18 mouse cellular contexts compared by ENCODE assay signal in genomic region chr3:116480937-116481336, GRCm38 (mm10). TPM values are rescaled to one million over a fixed set of nuclear protein-coding genes. Genes with fewer than 3 reads are reported as not detected.
DNase-seq lines count a peak whose midpoint lies in the region; ATAC-seq and TF ChIP-seq lines count a peak whose summit lies in the region.
"Had no signal": no experiment of that assay in that cellular context is flagged by ENCODE, and none has a peak within 500 bp of the region (broad histone marks: within the 10 kb centered on the region; RNA-seq: fewer than 3 reads in every experiment).

No protein-coding gene starts in this region.

- H3K4me2 ChIP-seq in forebrain, embryonic 16.5 days (ENCODE audit: low read length), result no peak overlapping the region
- H3K4me2 ChIP-seq in lung, embryonic 16.5 days (ENCODE audit: low read depth, low read length), result no peak overlapping the region
- no peak overlapping the region for H3K4me2 ChIP-seq in intestine, embryonic 14.5 days (ENCODE audit: low read length)
- H3K4me2 ChIP-seq in stomach, postnatal 0 days (replicated peaks; ENCODE audit: low read depth), result no peak overlapping the region
- H3K4me2 ChIP-seq: liver, embryonic 12.5 days had no signal

- TF ChIP-seq CTCF in stomach, postnatal 0 days (IDR thresholded peaks at IDR 0.05; ENCODE audit: low read depth), result no peak

- H3K4me3 ChIP-seq in forebrain, embryonic 10.5 days, result no peak overlapping the region
- H3K4me3 ChIP-seq in forebrain, embryonic 16.5 days (replicated peaks; ENCODE audit: low read length), result no peak overlapping the region
- no peak overlapping the region for H3K4me3 ChIP-seq in lung, embryonic 16.5 days (ENCODE audit: low read length)
- no peak overlapping the region for H3K4me3 ChIP-seq in intestine, embryonic 14.5 days (ENCODE audit: low read depth, low read length)
- H3K4me3 ChIP-seq in stomach, postnatal 0 days (ENCODE audit: low read depth, low read length), result no peak overlapping the region
- H3K4me3 ChIP-seq: limb, embryonic 10.5 days; liver, embryonic 12.5 days; midbrain, embryonic 10.5 days; myocyte had no signal

- H3K36me3 ChIP-seq in forebrain, embryonic 10.5 days (replicated peaks), result no peaks in the 10 kb centered on the region
- no peaks in the 10 kb centered on the region for H3K36me3 ChIP-seq in forebrain, embryonic 16.5 days (ENCODE audit: control insufficient read depth, insufficient read depth)
- no peaks in the 10 kb centered on the region for H3K36me3 ChIP-seq in lung, embryonic 16.5 days (ENCODE audit: control insufficient read depth, insufficient read depth, low read length)
- no peaks in the 10 kb centered on the region for H3K36me3 ChIP-seq in intestine, embryonic 14.5 days (ENCODE audit: control insufficient read depth, insufficient read depth, low read length)
- H3K36me3 ChIP-seq in stomach, postnatal 0 days (ENCODE audit: control insufficient read depth, insufficient read depth, low read length), result no peaks in the 10 kb centered on the region
- H3K36me3 ChIP-seq: liver, embryonic 12.5 days had no signal

- TF ChIP-seq EP300 in stomach, postnatal 0 days (optimal IDR thresholded peaks at IDR 0.05), result no peak

- no peaks in the 10 kb centered on the region for H3K9me3 ChIP-seq in forebrain, embryonic 10.5 days
- no peaks in the 10 kb centered on the region for H3K9me3 ChIP-seq in forebrain, embryonic 16.5 days (ENCODE audit: control insufficient read depth, low read length)
- no peaks in the 10 kb centered on the region for H3K9me3 ChIP-seq in lung, embryonic 16.5 days (ENCODE audit: control insufficient read depth, low read length)
- H3K9me3 ChIP-seq in intestine, embryonic 14.5 days (ENCODE audit: control insufficient read depth, low read length), result no peaks in the 10 kb centered on the region
- no peaks in the 10 kb centered on the region for H3K9me3 ChIP-seq in stomach, postnatal 0 days (ENCODE audit: control insufficient read depth, low read length)
- H3K9me3 ChIP-seq: limb, embryonic 10.5 days; liver, embryonic 12.5 days; midbrain, embryonic 10.5 days had no signal

- WGBS in forebrain, embryonic 10.5 days, result 66% methylated on average over 5 of the region's 5 CpGs
- 66% methylated on average over 5 of the region's 5 CpGs for WGBS in forebrain, embryonic 16.5 days
- WGBS in lung, embryonic 16.5 days, result 48% methylated on average over 5 of the region's 5 CpGs
- WGBS in intestine, embryonic 14.5 days, result 31% methylated on average over 5 of the region's 5 CpGs
- 39% methylated on average over 5 of the region's 5 CpGs for WGBS in stomach, postnatal 0 days

- DNase-seq in forebrain, embryonic 10.5 days (ENCODE audit: extremely low spot score, low spot score), result no peak
- no peak for DNase-seq in lung, adult 18-20 months
- DNase-seq in intestine, embryonic 14.5 days (ENCODE audit: low spot score), result no peak
- peak; percentile 18 for DNase-seq in stomach, postnatal 0 days (ENCODE audit: low spot score)
- DNase-seq: adrenal gland, adult 8-10 months; cerebellum, adult 18-20 months; gastrocnemius, postnatal 14 days; heart, postnatal 14 days; layer of hippocampus, postnatal 36 days; lung, postnatal 10 days; right cerebral cortex, postnatal 14 days had no signal

- peak overlapping the region; percentile 12; the same call in 1 of the 2 replicates for H3K27ac ChIP-seq in forebrain, embryonic 10.5 days
- H3K27ac ChIP-seq in forebrain, embryonic 16.5 days (ENCODE audit: low read length), result no peak overlapping the region
- no peak overlapping the region for H3K27ac ChIP-seq in lung, embryonic 16.5 days (ENCODE audit: low read length)
- peak overlapping the region; percentile 18; the same call in 1 of the 2 replicates for H3K27ac ChIP-seq in intestine, embryonic 14.5 days (ENCODE audit: low read depth)
- no peak overlapping the region for H3K27ac ChIP-seq in stomach, postnatal 0 days (replicated peaks)
- H3K27ac ChIP-seq: limb, embryonic 10.5 days; liver, embryonic 12.5 days; midbrain, embryonic 10.5 days had no signal

- no peak for ATAC-seq in forebrain, embryonic 16.5 days
- ATAC-seq in lung, embryonic 16.5 days (ENCODE audit: low read depth), result 0 out of 2 replicates have a peak, but pooled peaks have one; percentile 26
- ATAC-seq in intestine, embryonic 14.5 days (replicated peaks; ENCODE audit: low FRiP score, low TSS enrichment, low read depth), result peak; percentile 27; the same call in 1 of the 2 replicates
- ATAC-seq in stomach, postnatal 0 days (ENCODE audit: low FRiP score, low TSS enrichment), result peak; percentile 72
- no peak for ATAC-seq in monocyte, adult 5-6 weeks (replicated peaks; ENCODE audit: insufficient number of reproducible peaks, low FRiP score, low TSS enrichment, poor library complexity, severe bottlenecking)
- ATAC-seq: liver, embryonic 12.5 days had no signal

- no peak overlapping the region for H3K9ac ChIP-seq in forebrain, embryonic 16.5 days (replicated peaks; ENCODE audit: low read depth, low read length)
- H3K9ac ChIP-seq in lung, embryonic 16.5 days (ENCODE audit: low read length), result no peak overlapping the region
- H3K9ac ChIP-seq in intestine, embryonic 14.5 days (ENCODE audit: low read length), result no peak overlapping the region
- no peak overlapping the region for H3K9ac ChIP-seq in stomach, postnatal 0 days (ENCODE audit: low read length)
- H3K9ac ChIP-seq: liver, embryonic 12.5 days had no signal

- H3K4me1 ChIP-seq in forebrain, embryonic 10.5 days, result peaks cover 25% of the 10 kb centered on the region
- no peaks in the 10 kb centered on the region for H3K4me1 ChIP-seq in forebrain, embryonic 16.5 days (replicated peaks; ENCODE audit: control insufficient read depth, insufficient read depth, low read length)
- peaks cover 3% of the 10 kb centered on the region; the same call in 1 of the 2 replicates for H3K4me1 ChIP-seq in lung, embryonic 16.5 days (replicated peaks; ENCODE audit: control insufficient read depth, insufficient read depth, low read length)
- no peaks in the 10 kb centered on the region for H3K4me1 ChIP-seq in intestine, embryonic 14.5 days (replicated peaks; ENCODE audit: control insufficient read depth, insufficient read depth, low read length)
- H3K4me1 ChIP-seq in stomach, postnatal 0 days (replicated peaks; ENCODE audit: control insufficient read depth, insufficient read depth), result no peaks in the 10 kb centered on the region
- H3K4me1 ChIP-seq: limb, embryonic 10.5 days; liver, embryonic 12.5 days had no signal

- no peaks in the 10 kb centered on the region for H3K27me3 ChIP-seq in forebrain, embryonic 10.5 days (ENCODE audit: poor library complexity, severe bottlenecking)
- H3K27me3 ChIP-seq in forebrain, embryonic 16.5 days (replicated peaks; ENCODE audit: control insufficient read depth, insufficient read depth, low read length), result no peaks in the 10 kb centered on the region
- no peaks in the 10 kb centered on the region for H3K27me3 ChIP-seq in lung, embryonic 16.5 days (ENCODE audit: control insufficient read depth, insufficient read depth, low read depth, low read length)
- H3K27me3 ChIP-seq in intestine, embryonic 14.5 days (replicated peaks; ENCODE audit: control insufficient read depth, insufficient read depth, low read length), result no peaks in the 10 kb centered on the region
- H3K27me3 ChIP-seq in stomach, postnatal 0 days (ENCODE audit: control insufficient read depth, insufficient read depth, low read length), result no peaks in the 10 kb centered on the region
- H3K27me3 ChIP-seq: liver, embryonic 12.5 days had no signal

RNA-seq across cellular contexts. Expression of gene Rtca, which starts 27.1 kb away (rescaled TPM):
- 117 and 118 TPM in 2 replicates for polyA plus RNA-seq in forebrain, embryonic 10.5 days (2016; fragmentation: Nextera tagmentation; extraction: Ambion mirVana)
- 104 and 106 TPM in 2 replicates for polyA plus RNA-seq in forebrain, embryonic 16.5 days (2015; fragmentation: Nextera tagmentation; extraction: Ambion mirVana)
- 54.2 and 57.5 TPM in 2 replicates for polyA plus RNA-seq in lung, embryonic 16.5 days (2015; fragmentation: Nextera tagmentation; extraction: Ambion mirVana)
- polyA plus RNA-seq in intestine, embryonic 14.5 days (2014; fragmentation: Nextera tagmentation; extraction: Ambion mirVana), result 76.1 and 77.0 TPM in 2 replicates
- 42.9 and 44.0 TPM in 2 replicates for polyA plus RNA-seq in stomach, postnatal 0 days (2015; fragmentation: Nextera tagmentation; extraction: Ambion mirVana)
- total RNA-seq in monocyte, adult 5-6 weeks (2017), result 18.9 to 23.4 TPM (median 19.3 TPM) in 3 replicates

RNA-seq across cellular contexts. Expression of gene Dbt, which starts 31.9 kb away (rescaled TPM):
- 11.4 and 12.4 TPM in 2 replicates for polyA plus RNA-seq in forebrain, embryonic 10.5 days (2016; fragmentation: Nextera tagmentation; extraction: Ambion mirVana)
- polyA plus RNA-seq in forebrain, embryonic 16.5 days (2015; fragmentation: Nextera tagmentation; extraction: Ambion mirVana), result 16.1 and 16.9 TPM in 2 replicates
- 15.9 and 21.0 TPM in 2 replicates for polyA plus RNA-seq in lung, embryonic 16.5 days (2015; fragmentation: Nextera tagmentation; extraction: Ambion mirVana)
- polyA plus RNA-seq in intestine, embryonic 14.5 days (2014; fragmentation: Nextera tagmentation; extraction: Ambion mirVana), result 13.8 and 17.2 TPM in 2 replicates
- polyA plus RNA-seq in stomach, postnatal 0 days (2015; fragmentation: Nextera tagmentation; extraction: Ambion mirVana), result 11.1 and 14.3 TPM in 2 replicates
- total RNA-seq in monocyte, adult 5-6 weeks (2017), result 6.5 to 16.9 TPM (median 8.7 TPM) in 3 replicates

RNA-seq across cellular contexts. Expression of gene Cdc14a, which starts 57.1 kb away (rescaled TPM):
- polyA plus RNA-seq in forebrain, embryonic 10.5 days (2016; fragmentation: Nextera tagmentation; extraction: Ambion mirVana), result 19.7 and 19.8 TPM in 2 replicates
- polyA plus RNA-seq in forebrain, embryonic 16.5 days (2015; fragmentation: Nextera tagmentation; extraction: Ambion mirVana), result 6.9 and 7.7 TPM in 2 replicates
- 6.8 and 7.0 TPM in 2 replicates for polyA plus RNA-seq in lung, embryonic 16.5 days (2015; fragmentation: Nextera tagmentation; extraction: Ambion mirVana)
- 8.8 and 10.0 TPM in 2 replicates for polyA plus RNA-seq in intestine, embryonic 14.5 days (2014; fragmentation: Nextera tagmentation; extraction: Ambion mirVana)
- polyA plus RNA-seq in stomach, postnatal 0 days (2015; fragmentation: Nextera tagmentation; extraction: Ambion mirVana), result 4.6 TPM in 2 replicates
- total RNA-seq in monocyte, adult 5-6 weeks (2017), result 27.2 to 31.3 TPM (median 28.2 TPM) in 3 replicates

Comparison
In these comparisons a context has a peak if more than half of its experiments do, and no peak if none do; other contexts are left out.
1. H3K27ac ChIP-seq: peak in forebrain, embryonic 10.5 days (single experiment) and intestine, embryonic 14.5 days (single experiment); none in forebrain, embryonic 16.5 days (single experiment), lung, embryonic 16.5 days (single experiment) and stomach, postnatal 0 days (single experiment).
2. ATAC-seq: peak in lung, embryonic 16.5 days (single experiment), intestine, embryonic 14.5 days (single experiment) and stomach, postnatal 0 days (single experiment); none in forebrain, embryonic 16.5 days (single experiment) and monocyte, adult 5-6 weeks (single experiment).